Mouse (Mus musculus): ENCODE measurements around the gene Bcam. TPM values are rescaled to one million over a fixed set of nuclear protein-coding genes. Genes with fewer than 3 reads are reported as not detected.

Gene Bcam
- polyA plus RNA-seq, 1 experiment = 29.3 TPM

GRCm38 (mm10) chr7:19763829-19764477, 6.9 kb downstream of the Bcam start:
- no peak overlapping the region for H3K4me3 ChIP-seq
- TF ChIP-seq MYOD1 (IDR thresholded peaks at IDR 0.05; ENCODE audit: control insufficient read depth in 1 of 3, insufficient read length in 2 of 3, low read depth in 2 of 3) (peak in 2 of 3 experiments; percentile 40), MYOG (IDR thresholded peaks at IDR 0.05; ENCODE audit: control insufficient read depth in 1 of 3, insufficient read depth in 1 of 3, insufficient read length in 2 of 3, low read depth in 2 of 3) (peak in 1 of 3 experiments; percentile 54), TCF12 (IDR thresholded peaks at IDR 0.05; ENCODE audit: insufficient read depth, poor library complexity, severe bottlenecking) (no peak)
- H3K27me3 ChIP-seq (ENCODE audit: control insufficient read depth, insufficient read depth, insufficient read length) = peaks cover 2% of the 10 kb centered on the region

GRCm38 (mm10) chr7:19762283-19762682, 8.5 kb downstream of the Bcam start:
- H3K36me3 ChIP-seq (ENCODE audit: control insufficient read depth, insufficient read depth) = no peaks in the 10 kb centered on the region
- no peak overlapping the region for H3K4me2 ChIP-seq (ENCODE audit: low read depth)
- no peak overlapping the region for H3K4me3 ChIP-seq
- H3K27me3 ChIP-seq (ENCODE audit: control insufficient read depth, insufficient read depth, insufficient read length) = no peaks in the 10 kb centered on the region
- TF ChIP-seq MYOG (IDR thresholded peaks at IDR 0.05; ENCODE audit: control insufficient read depth in 1 of 3, insufficient read depth in 1 of 3, insufficient read length in 2 of 3, low read depth in 2 of 3) = peak; percentile 61 to 99 (median 99)
- TF ChIP-seq TCF12 (IDR thresholded peaks at IDR 0.05; ENCODE audit: insufficient read depth, poor library complexity, severe bottlenecking) = peak; percentile 84
- TF ChIP-seq POLR2AphosphoS2 (IDR thresholded peaks at IDR 0.05; ENCODE audit: insufficient read length, low read depth) = no peak
- no peak for TF ChIP-seq POLR2A (IDR thresholded peaks at IDR 0.05; ENCODE audit: insufficient read length, low read depth)
- no peak for TF ChIP-seq MAX (IDR thresholded peaks at IDR 0.05; ENCODE audit: low read depth)
- TF ChIP-seq CEBPB (IDR thresholded peaks at IDR 0.05; ENCODE audit: insufficient read depth, poor library complexity, severe bottlenecking) = no peak
- peak; percentile 31 to 97 (median 95) for TF ChIP-seq MYOD1 (IDR thresholded peaks at IDR 0.05; ENCODE audit: control insufficient read depth in 1 of 3, insufficient read length in 2 of 3, low read depth in 2 of 3)
- peak; percentile 94 for TF ChIP-seq TCF3 (IDR thresholded peaks at IDR 0.05; ENCODE audit: insufficient read length, low read depth)
- H3ac ChIP-seq (ENCODE audit: control insufficient read depth, insufficient read length) = no peak overlapping the region
- no peaks in the 10 kb centered on the region for H3K79me2 ChIP-seq (ENCODE audit: control insufficient read depth, insufficient read depth)

More at GRCm38 (mm10) chr7:19763829-19764477, 6.9 kb downstream of the Bcam start:
- H3ac ChIP-seq (ENCODE audit: control insufficient read depth, insufficient read length) = no peak overlapping the region
- H3K79me2 ChIP-seq (ENCODE audit: control insufficient read depth, insufficient read depth) = no peaks in the 10 kb centered on the region
- H3K36me3 ChIP-seq (ENCODE audit: control insufficient read depth, insufficient read depth) = no peaks in the 10 kb centered on the region
- H3K4me2 ChIP-seq (ENCODE audit: low read depth) = no peak overlapping the region

GRCm38 (mm10) chr7:19760021-19760420, 10.8 kb downstream of the Bcam start:
- H3K4me2 ChIP-seq (ENCODE audit: low read depth) = no peak overlapping the region
- no peak overlapping the region for H3ac ChIP-seq (ENCODE audit: control insufficient read depth, insufficient read length)
- H3K36me3 ChIP-seq (ENCODE audit: control insufficient read depth, insufficient read depth) = no peaks in the 10 kb centered on the region
- H3K27me3 ChIP-seq (ENCODE audit: control insufficient read depth, insufficient read depth, insufficient read length) = no peaks in the 10 kb centered on the region
- H3K79me2 ChIP-seq (ENCODE audit: control insufficient read depth, insufficient read depth) = no peaks in the 10 kb centered on the region
- TF ChIP-seq POLR2AphosphoS2 (IDR thresholded peaks at IDR 0.05; ENCODE audit: insufficient read length, low read depth) = no peak
- TF ChIP-seq SRF (IDR thresholded peaks at IDR 0.05; ENCODE audit: control insufficient read depth, insufficient read length, low read depth) = no peak
- TF ChIP-seq MYOG (IDR thresholded peaks at IDR 0.05; ENCODE audit: control insufficient read depth in 1 of 3, insufficient read depth in 1 of 3, insufficient read length in 2 of 3, low read depth in 2 of 3) = no peak
- no peak for TF ChIP-seq MAX (IDR thresholded peaks at IDR 0.05; ENCODE audit: low read depth)
- TF ChIP-seq POLR2A (IDR thresholded peaks at IDR 0.05; ENCODE audit: insufficient read length, low read depth) = no peak
- no peak for TF ChIP-seq TCF3 (IDR thresholded peaks at IDR 0.05; ENCODE audit: insufficient read length, low read depth)
- no peak for TF ChIP-seq E2F4 (IDR thresholded peaks at IDR 0.05; ENCODE audit: insufficient read depth)
- TF ChIP-seq USF1 (IDR thresholded peaks at IDR 0.05; ENCODE audit: low read depth) = no peak
- TF ChIP-seq CEBPB (IDR thresholded peaks at IDR 0.05; ENCODE audit: insufficient read depth, poor library complexity, severe bottlenecking) = no peak
- TF ChIP-seq TCF12 (IDR thresholded peaks at IDR 0.05; ENCODE audit: insufficient read depth, poor library complexity, severe bottlenecking) = no peak
- H3K4me3 ChIP-seq = no peak overlapping the region

GRCm38 (mm10) chr7:19758623-19759022, 12.2 kb downstream of the Bcam start:
- Histone ChIP-seq H3K4me2 (ENCODE audit: low read depth) (no peak overlapping the region), H3K36me3 (ENCODE audit: control insufficient read depth, insufficient read depth) (no peaks in the 10 kb centered on the region), H3K27me3 (ENCODE audit: control insufficient read depth, insufficient read depth, insufficient read length) (no peaks in the 10 kb centered on the region), H3K4me3 (no peak overlapping the region), H3K79me2 (ENCODE audit: control insufficient read depth, insufficient read depth) (no peaks in the 10 kb centered on the region), H3ac (ENCODE audit: control insufficient read depth, insufficient read length) (no peak overlapping the region)
- TF ChIP-seq REST (IDR thresholded peaks at IDR 0.05; ENCODE audit: insufficient read depth, insufficient read length) (no peak), CEBPB (IDR thresholded peaks at IDR 0.05; ENCODE audit: insufficient read depth, poor library complexity, severe bottlenecking) (no peak), TCF3 (IDR thresholded peaks at IDR 0.05; ENCODE audit: insufficient read length, low read depth) (no peak), MAX (IDR thresholded peaks at IDR 0.05; ENCODE audit: low read depth) (no peak), POLR2A (IDR thresholded peaks at IDR 0.05; ENCODE audit: insufficient read length, low read depth) (no peak), POLR2AphosphoS2 (IDR thresholded peaks at IDR 0.05; ENCODE audit: insufficient read length, low read depth) (no peak), SRF (IDR thresholded peaks at IDR 0.05; ENCODE audit: control insufficient read depth, insufficient read length, low read depth) (no peak), MYOD1 (IDR thresholded peaks at IDR 0.05; ENCODE audit: control insufficient read depth in 1 of 3, insufficient read length in 2 of 3, low read depth in 2 of 3) (no peak), E2F4 (IDR thresholded peaks at IDR 0.05; ENCODE audit: insufficient read depth) (no peak), MYOG (IDR thresholded peaks at IDR 0.05; ENCODE audit: control insufficient read depth in 1 of 3, insufficient read depth in 1 of 3, insufficient read length in 2 of 3, low read depth in 2 of 3) (no peak), TCF12 (IDR thresholded peaks at IDR 0.05; ENCODE audit: insufficient read depth, poor library complexity, severe bottlenecking) (no peak), USF1 (IDR thresholded peaks at IDR 0.05; ENCODE audit: low read depth) (no peak)
